Mouse (Mus musculus) WW6 (cell line): Measurements from ENCODE around the gene Slc22a18.

Source experiments
- DNase-seq: peaks from one replicate; pipeline ENCODE4 v3.0.0-alpha.2; 2013; ENCODE audit warnings: low read depth, low spot score

The Slc22a18 gene

GRCm38 (mm10) chr7:143462516-143462915, 11.0 kb upstream of the Slc22a18 start:
- DNase-seq, result no peak

GRCm38 (mm10) chr7:143463865-143464415, 9.6 kb upstream of the Slc22a18 start:
- DNase-seq, result no peak

- DNase-seq, result no peak
These were observed 8.6 kb upstream of the Slc22a18 start for GRCm38 (mm10) chr7:143464811-143465560.

- DNase-seq, result no peak
These were observed 7.3 kb upstream of the Slc22a18 start for GRCm38 (mm10) chr7:143466099-143466677.

GRCm38 (mm10) chr7:143467714-143468113, 5.8 kb upstream of the Slc22a18 start:
- no peak for DNase-seq

GRCm38 (mm10) chr7:143469946-143470345, 3.6 kb upstream of the Slc22a18 start:
- DNase-seq, result no peak

- no peak for DNase-seq
These were observed 1.3 kb downstream of the Slc22a18 start for GRCm38 (mm10) chr7:143474811-143475210.

GRCm38 (mm10) chr7:143475876-143476275, 2.3 kb downstream of the Slc22a18 start:
- DNase-seq, result no peak

- no peak for DNase-seq
These were observed 3.3 kb downstream of the Slc22a18 start for GRCm38 (mm10) chr7:143476702-143477335.

GRCm38 (mm10) chr7:143477800-143478199, 4.3 kb downstream of the Slc22a18 start:
- no peak for DNase-seq

GRCm38 (mm10) chr7:143480498-143480897, 7.0 kb downstream of the Slc22a18 start:
- no peak for DNase-seq

- no peak for DNase-seq
These were observed 8.4 kb downstream of the Slc22a18 start for GRCm38 (mm10) chr7:143481806-143482387.

GRCm38 (mm10) chr7:143482541-143482940, 9.0 kb downstream of the Slc22a18 start:
- no peak for DNase-seq

- no peak for DNase-seq
These were observed 16.2 kb downstream of the Slc22a18 start for GRCm38 (mm10) chr7:143489735-143490134.

- DNase-seq, result no peak
These were observed 20.1 kb downstream of the Slc22a18 start for GRCm38 (mm10) chr7:143493616-143494126.

- no peak for DNase-seq
These were observed 21.8 kb downstream of the Slc22a18 start for GRCm38 (mm10) chr7:143495104-143495961.

GRCm38 (mm10) chr7:143498584-143498983, 25.0 kb downstream of the Slc22a18 start:
- no peak for DNase-seq

- no peak for DNase-seq
These were observed 27.4 kb downstream of the Slc22a18 start for GRCm38 (mm10) chr7:143500912-143501311.

GRCm38 (mm10) chr7:143501643-143502417, 28.3 kb downstream of the Slc22a18 start:
- no peak for DNase-seq
